Mouse (Mus musculus): ENCODE measurements around the gene Reep3.

DNA sequence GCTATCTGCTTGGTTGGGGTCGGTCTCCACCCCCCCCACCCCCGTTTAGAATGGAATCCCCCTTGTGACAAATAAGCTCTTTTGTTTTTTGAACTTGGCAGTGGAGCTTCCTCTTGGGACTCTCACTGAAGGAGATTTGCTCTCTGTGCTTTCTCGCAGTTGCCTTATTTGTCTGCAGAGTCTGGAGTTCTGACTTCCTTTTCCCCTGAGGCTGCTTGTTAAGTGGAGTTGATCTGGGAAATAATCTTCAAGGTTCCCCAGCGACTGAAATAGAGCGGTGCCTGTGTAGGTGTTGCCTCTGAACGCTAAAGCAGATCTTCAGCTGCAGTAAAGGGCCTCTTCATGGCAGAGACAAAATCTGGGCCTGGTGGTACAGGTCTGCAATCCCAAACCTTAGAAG lies 18.4 kb upstream of the Reep3 start:
- TF ChIP-seq CTCF (IDR thresholded peaks at IDR 0.05; ENCODE audit: borderline replicate concordance, control insufficient read depth, extremely low read depth, insufficient read depth, low read length, poor library complexity) (no peak), POLR2A (IDR thresholded peaks at IDR 0.05; ENCODE audit: control insufficient read depth, extremely low read depth, insufficient read depth, low read length, poor library complexity) (no peak)
